Mouse (Mus musculus) macrophage (primary cell): ENCODE results near the gene Cpne2. TPM values are rescaled to one million over a fixed set of nuclear protein-coding genes. Genes with fewer than 3 reads are reported as not detected.

Source experiments
- H3K27ac ChIP-seq: fragments of 350-480 bp; formaldehyde crosslinking; 2 replicates; pipeline ENCODE4 v1.9.0; 2021
- H3K36me3 ChIP-seq: fragments of 350-480 bp; formaldehyde crosslinking; 2 replicates; pipeline ENCODE4 v1.9.0; 2021; ENCODE audit errors: inconsistent target
- H3K4me3 ChIP-seq: fragments of 350-480 bp; formaldehyde crosslinking; 2 replicates; pipeline ENCODE4 v1.9.0; 2021; ENCODE audit errors: inconsistent target
- H3K79me2 ChIP-seq: fragments of 350-480 bp; formaldehyde crosslinking; 2 replicates; pipeline ENCODE4 v1.9.0; 2021; ENCODE audit errors: inconsistent target
- WGBS: methylation state at CpG from one replicate; pipeline ENCODE4 v1.1.7; 2026; ENCODE audit warnings: inconsistent platforms; ENCODE audit not compliant: missing documents; 5-methylcytosine and 5-hydroxymethylcytosine counted together
- polyA plus RNA-seq: library from polyadenylated mRNA; stranded (reverse); fragments of 250-400 nt; gene quantifications from 3 replicates; pipeline ENCODE4 v1.2.4, GENCODE M21; 2018; ENCODE audit warnings: inconsistent platforms

Gene Cpne2
- polyA plus RNA-seq, 1 experiment from 2014 or later: 64.1 TPM

- no peaks in the 10 kb centered on the region for H3K79me2 ChIP-seq
- H3K4me3 ChIP-seq: no peak overlapping the region
- peaks cover 51% of the 10 kb centered on the region for H3K36me3 ChIP-seq
- H3K27ac ChIP-seq: no peak overlapping the region
- 57% methylated on average over 9 of the region's 9 CpGs for WGBS
Measured at GRCm38 (mm10) chr8:94524554-94524953, 8.2 kb upstream of the Cpne2 start.

- Histone ChIP-seq H3K27ac (no peak overlapping the region), H3K4me3 (no peak overlapping the region), H3K36me3 (peaks cover 37% of the 10 kb centered on the region), H3K79me2 (no peaks in the 10 kb centered on the region)
- 94% methylated on average over 7 of the region's 7 CpGs for WGBS
Measured at GRCm38 (mm10) chr8:94527178-94527577, 5.6 kb upstream of the Cpne2 start.

GRCm38 (mm10) chr8:94528245-94528644 is 4.5 kb upstream of the Cpne2 start:
- Histone ChIP-seq H3K27ac (no peak overlapping the region), H3K79me2 (peaks cover under 1% of the 10 kb centered on the region; the same call in 1 of the 2 replicates), H3K4me3 (no peak overlapping the region), H3K36me3 (peaks cover 26% of the 10 kb centered on the region)
- WGBS: 48% methylated on average over 4 of the region's 4 CpGs

- 79% methylated on average over 4 of the region's 4 CpGs for WGBS
- Histone ChIP-seq H3K4me3 (no peak overlapping the region), H3K27ac (peak overlapping the region; percentile 52; the same call in 1 of the 2 replicates), H3K79me2 (peaks cover 17% of the 10 kb centered on the region), H3K36me3 (peaks cover 17% of the 10 kb centered on the region)
Measured at GRCm38 (mm10) chr8:94529875-94530274, 2.9 kb upstream of the Cpne2 start.

GRCm38 (mm10) chr8:94530643-94531042 is 2.1 kb upstream of the Cpne2 start:
- peak overlapping the region; percentile 52 for H3K27ac ChIP-seq
- WGBS: 28% methylated on average over 4 of the region's 4 CpGs
- H3K4me3 ChIP-seq: no peak overlapping the region
- peaks cover 9% of the 10 kb centered on the region for H3K36me3 ChIP-seq
- peaks cover 24% of the 10 kb centered on the region for H3K79me2 ChIP-seq

GRCm38 (mm10) chr8:94532000-94532399 is 790 bp upstream of the Cpne2 start:
- 29% methylated on average over 8 of the region's 8 CpGs for WGBS
- Histone ChIP-seq H3K27ac (peak overlapping the region; percentile 71), H3K36me3 (no peaks in the 10 kb centered on the region), H3K79me2 (peaks cover 38% of the 10 kb centered on the region), H3K4me3 (peak overlapping the region; percentile 40)

GRCm38 (mm10) chr8:94532525-94532872 is 291 bp upstream of the Cpne2 start:
- Histone ChIP-seq H3K27ac (peak overlapping the region; percentile 71), H3K36me3 (no peaks in the 10 kb centered on the region), H3K79me2 (peaks cover 43% of the 10 kb centered on the region), H3K4me3 (peak overlapping the region; percentile 40)
- WGBS: 1% methylated on average over 26 of the region's 34 CpGs

GRCm38 (mm10) chr8:94534612-94535011 is 1.8 kb downstream of the Cpne2 start:
- Histone ChIP-seq H3K36me3 (no peaks in the 10 kb centered on the region), H3K79me2 (peaks cover 64% of the 10 kb centered on the region), H3K27ac (no peak overlapping the region), H3K4me3 (no peak overlapping the region)
- 87% methylated on average over 4 of the region's 4 CpGs for WGBS

GRCm38 (mm10) chr8:94535631-94536030 is 2.8 kb downstream of the Cpne2 start:
- H3K36me3 ChIP-seq: no peaks in the 10 kb centered on the region
- H3K79me2 ChIP-seq: peaks cover 73% of the 10 kb centered on the region
- no peak overlapping the region for H3K27ac ChIP-seq
- 94% methylated on average over 7 of the region's 7 CpGs for WGBS
- no peak overlapping the region for H3K4me3 ChIP-seq

GRCm38 (mm10) chr8:94537456-94537855 is 4.7 kb downstream of the Cpne2 start:
- no peak overlapping the region for H3K27ac ChIP-seq
- H3K36me3 ChIP-seq: no peaks in the 10 kb centered on the region
- peaks cover 81% of the 10 kb centered on the region for H3K79me2 ChIP-seq
- no peak overlapping the region for H3K4me3 ChIP-seq
- 83% methylated on average over 2 of the region's 2 CpGs for WGBS

- whole genome bisulfite sequencing: 89% methylated on average over 2 of the region's 2 CpGs
- H3K36me3 ChIP-seq: no peaks in the 10 kb centered on the region
- H3K4me3 ChIP-seq: no peak overlapping the region
- no peak overlapping the region for H3K27ac ChIP-seq
- peaks cover 84% of the 10 kb centered on the region; the same call in 1 of the 2 replicates for H3K79me2 ChIP-seq
Measured at GRCm38 (mm10) chr8:94540025-94540424, 7.2 kb downstream of the Cpne2 start.

- 36% methylated on average over 18 of the region's 18 CpGs for WGBS
- Histone ChIP-seq H3K36me3 (no peaks in the 10 kb centered on the region), H3K27ac (no peak overlapping the region), H3K79me2 (peaks cover 79% of the 10 kb centered on the region; the same call in 1 of the 2 replicates), H3K4me3 (no peak overlapping the region)
Measured at GRCm38 (mm10) chr8:94540889-94541795, 8.4 kb downstream of the Cpne2 start.

- no peak overlapping the region for H3K4me3 ChIP-seq
- H3K27ac ChIP-seq: no peak overlapping the region
- peaks cover 66% of the 10 kb centered on the region; the same call in 1 of the 2 replicates for H3K79me2 ChIP-seq
- H3K36me3 ChIP-seq: no peaks in the 10 kb centered on the region
- 74% methylated on average over 8 of the region's 8 CpGs for WGBS
Measured at GRCm38 (mm10) chr8:94543981-94544380, 11.2 kb downstream of the Cpne2 start.

- Histone ChIP-seq H3K36me3 (no peaks in the 10 kb centered on the region), H3K4me3 (no peak overlapping the region), H3K79me2 (peaks cover 27% of the 10 kb centered on the region; the same call in 1 of the 2 replicates), H3K27ac (peak overlapping the region; percentile 84)
- 51% methylated on average over 5 of the region's 5 CpGs for WGBS
Measured at GRCm38 (mm10) chr8:94549041-94549440, 16.3 kb downstream of the Cpne2 start.

- 0% methylated on average over 5 of the region's 5 CpGs for WGBS
- Histone ChIP-seq H3K79me2 (peaks cover 23% of the 10 kb centered on the region; the same call in 1 of the 2 replicates), H3K27ac (peak overlapping the region; percentile 84), H3K4me3 (no peak overlapping the region), H3K36me3 (no peaks in the 10 kb centered on the region)
Measured at GRCm38 (mm10) chr8:94549482-94549881, 16.7 kb downstream of the Cpne2 start.
